Mouse (Mus musculus): ENCODE measurements around the gene Try5. TPM values are rescaled to one million over a fixed set of nuclear protein-coding genes. Genes with fewer than 3 reads are reported as not detected.

Gene Try5
- polyA plus RNA-seq (2014; fragmentation: Illumina TruSeq; extraction: RNeasy Lipid Tissue Mini Kit (QIAGEN cat#74804); ENCODE audit: low read depth, low replicate concordance): not detected

DNA sequence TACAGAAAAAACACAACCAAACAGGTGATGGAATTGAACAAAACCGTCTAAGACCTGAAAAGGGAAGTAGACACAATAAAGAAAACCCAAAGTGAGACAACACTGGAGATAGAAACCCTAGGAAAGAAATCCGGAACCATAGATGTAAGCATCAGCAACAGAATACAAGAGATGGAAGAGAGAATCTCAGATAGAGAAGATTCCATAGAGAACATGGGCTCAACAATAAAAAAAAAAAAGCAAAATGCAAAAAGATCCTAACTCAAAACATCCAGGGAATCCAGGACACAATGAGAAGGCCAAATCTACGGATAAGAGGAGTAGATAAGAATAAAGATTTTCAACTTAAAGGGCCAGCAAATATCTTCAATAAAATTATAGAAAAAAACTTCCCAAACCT lies at the start of gene Try5:
Try5 (minus strand) TSS at position 101 of the 400 bp plus-strand sequence.

DNA sequence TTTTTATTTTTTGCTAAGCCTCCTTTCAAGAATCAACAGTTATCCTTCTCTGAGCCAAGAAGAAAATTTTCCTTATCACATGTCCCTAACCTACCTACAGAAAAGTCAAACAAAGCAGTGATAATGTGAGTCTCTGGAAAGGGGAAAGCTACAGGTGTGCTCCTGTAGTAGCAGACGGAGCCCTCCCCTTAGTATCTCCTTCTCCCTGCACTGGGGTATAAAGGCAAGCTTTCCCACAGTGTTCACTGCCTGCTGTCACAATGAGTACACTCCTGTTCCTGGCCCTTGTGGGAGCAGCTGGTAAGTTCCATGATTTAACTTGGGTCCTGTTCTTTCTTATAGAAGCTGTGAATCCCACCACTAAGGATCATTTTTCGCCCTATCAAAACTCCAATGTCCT lies 37.3 kb upstream of the Try5 start, which contains the start of gene Try10:
Try10 (plus strand) TSS at position 174 of the 400 bp plus-strand sequence.

DNA sequence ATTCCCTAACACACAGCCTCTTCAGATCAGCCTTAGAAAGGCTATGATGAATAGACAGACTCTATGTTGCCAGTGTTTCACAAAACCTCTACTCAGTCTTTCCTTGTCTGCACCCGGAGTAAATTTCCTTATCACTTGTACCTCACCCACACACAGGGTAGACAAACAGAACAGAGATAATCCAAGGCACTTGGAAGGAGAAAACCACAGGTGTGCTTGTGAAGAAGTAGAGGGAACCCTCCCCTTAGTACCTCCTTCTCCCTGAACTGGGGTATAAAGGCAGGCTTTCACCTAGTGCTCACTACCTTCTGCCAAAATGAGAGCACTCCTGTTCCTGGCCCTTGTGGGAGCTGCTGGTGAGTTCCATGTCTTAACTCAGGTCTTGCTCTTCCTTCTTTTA lies 14.7 kb downstream of the Try5 start, which contains the start of gene Try4:
Try4 (plus strand) TSS at position 301 of the 400 bp plus-strand sequence.

Other genes starting within 250 kb of the Try5 start
- gene Try4, start 14.6 kb downstream of the Try5 start, polyA plus RNA-seq (2014; fragmentation: Illumina TruSeq; extraction: RNeasy Lipid Tissue Mini Kit (QIAGEN cat#74804); ENCODE audit: low read depth, low replicate concordance): not detected
- not detected for gene Try10, start 37.3 kb upstream of the Try5 start, polyA plus RNA-seq (2014; fragmentation: Illumina TruSeq; extraction: RNeasy Lipid Tissue Mini Kit (QIAGEN cat#74804); ENCODE audit: low read depth, low replicate concordance)
- gene Prss3, start 60.8 kb upstream of the Try5 start, polyA plus RNA-seq (2014; fragmentation: Illumina TruSeq; extraction: RNeasy Lipid Tissue Mini Kit (QIAGEN cat#74804); ENCODE audit: low read depth, low replicate concordance): not detected
- not detected for gene Gm5771, start 75.5 kb upstream of the Try5 start, polyA plus RNA-seq (2014; fragmentation: Illumina TruSeq; extraction: RNeasy Lipid Tissue Mini Kit (QIAGEN cat#74804); ENCODE audit: low read depth, low replicate concordance)
- gene Gm10334, start 129.3 kb upstream of the Try5 start, polyA plus RNA-seq (2014; fragmentation: Illumina TruSeq; extraction: RNeasy Lipid Tissue Mini Kit (QIAGEN cat#74804); ENCODE audit: low read depth, low replicate concordance): not detected
- not detected for gene Prss1, start 142.1 kb upstream of the Try5 start, polyA plus RNA-seq (2014; fragmentation: Illumina TruSeq; extraction: RNeasy Lipid Tissue Mini Kit (QIAGEN cat#74804); ENCODE audit: low read depth, low replicate concordance)
- gene Prss2, start 204.9 kb upstream of the Try5 start, polyA plus RNA-seq (2014; fragmentation: Illumina TruSeq; extraction: RNeasy Lipid Tissue Mini Kit (QIAGEN cat#74804); ENCODE audit: low read depth, low replicate concordance): not detected